Mouse (Mus musculus) small intestine, adult 2 months (tissue): ENCODE results near the gene Miox.

Experiments
- CTCF ChIP-seq: fragments of 200-500 bp; IDR thresholded peaks from 2 replicates; pipeline ENCODE4 v1.5.1; 2012; ENCODE audit warnings: low read depth, mild to moderate bottlenecking, control low read depth, inconsistent platforms, low read length, moderate library complexity, mixed read lengths; ENCODE audit not compliant: insufficient replicate concordance, insufficient read length; ENCODE audit errors: extremely low read depth
- POLR2A ChIP-seq: fragments of 200-500 bp; IDR thresholded peaks from 2 replicates; pipeline ENCODE4 v1.6.1; 2012; ENCODE audit warnings: low read depth, mild to moderate bottlenecking, control low read depth, inconsistent platforms, low read length, moderate library complexity

- TF ChIP-seq POLR2A (peak; percentile 58), CTCF (peak; percentile 88)
These were observed 39.6 kb downstream of the Miox start, which contains the start of gene Sco2 for GRCm38 (mm10) chr15:89373762-89374248.
